Mouse (Mus musculus) spleen, postnatal 4 days (tissue): ENCODE measurements around the gene Slc38a8.

ENCODE experiments used
- DNase-seq, 2 experiments: peaks; one replicate each; pipeline ENCODE4 v3.0.0; 2022; ENCODE audit warnings: low spot score in 2 of 2

Gene Slc38a8

GRCm38 (mm10) chr8:119487093-119487492, 14.4 kb downstream of the Slc38a8 start:
- no peak for DNase-seq

- DNase-seq, result peak in 1 of 2 experiments; percentile 28
These were observed 17.2 kb downstream of the Slc38a8 start for GRCm38 (mm10) chr8:119484145-119484896.

- DNase-seq, result no peak
These were observed 22.8 kb downstream of the Slc38a8 start for GRCm38 (mm10) chr8:119478684-119479083.

- no peak for DNase-seq
These were observed 33.4 kb downstream of the Slc38a8 start for GRCm38 (mm10) chr8:119468091-119468490.

- no peak for DNase-seq
These were observed 34.7 kb downstream of the Slc38a8 start for GRCm38 (mm10) chr8:119466794-119467193.

GRCm38 (mm10) chr8:119466105-119466504, 35.4 kb downstream of the Slc38a8 start:
- no peak for DNase-seq

GRCm38 (mm10) chr8:119463709-119464108, 37.8 kb downstream of the Slc38a8 start:
- no peak for DNase-seq

GRCm38 (mm10) chr8:119461356-119461755, 40.1 kb downstream of the Slc38a8 start:
- no peak for DNase-seq

- DNase-seq, result no peak
These were observed 41.8 kb downstream of the Slc38a8 start for GRCm38 (mm10) chr8:119459724-119460123.

GRCm38 (mm10) chr8:119456045-119456444, 45.5 kb downstream of the Slc38a8 start:
- no peak for DNase-seq

GRCm38 (mm10) chr8:119452919-119453318, 48.6 kb downstream of the Slc38a8 start:
- DNase-seq, result no peak

- DNase-seq, result no peak
These were observed 50.4 kb downstream of the Slc38a8 start for GRCm38 (mm10) chr8:119451131-119451530.

GRCm38 (mm10) chr8:119449627-119450026, 51.9 kb downstream of the Slc38a8 start:
- DNase-seq, result no peak

- DNase-seq, result no peak
These were observed 53.7 kb downstream of the Slc38a8 start for GRCm38 (mm10) chr8:119447781-119448170.

GRCm38 (mm10) chr8:119446990-119447780, 54.3 kb downstream of the Slc38a8 start:
- no peak for DNase-seq

GRCm38 (mm10) chr8:119446211-119446989, 55.1 kb downstream of the Slc38a8 start, which contains the start of gene Necab2:
TSS of gene Necab2 (plus strand) at chr8:119446719.
- DNase-seq, result peak; percentile 74 to 91

GRCm38 (mm10) chr8:119442970-119443369, 58.5 kb downstream of the Slc38a8 start:
- no peak for DNase-seq

GRCm38 (mm10) chr8:119442013-119442412, 59.5 kb downstream of the Slc38a8 start:
- no peak for DNase-seq

GRCm38 (mm10) chr8:119440952-119441270, 60.6 kb downstream of the Slc38a8 start:
- no peak for DNase-seq

- DNase-seq, result peak in 1 of 2 experiments; percentile 45
These were observed 61.1 kb downstream of the Slc38a8 start for GRCm38 (mm10) chr8:119440250-119440951.

GRCm38 (mm10) chr8:119439893-119440249, 61.6 kb downstream of the Slc38a8 start:
- no peak for DNase-seq

- no peak for DNase-seq
These were observed 62.1 kb downstream of the Slc38a8 start for GRCm38 (mm10) chr8:119439424-119439823.
